Mouse (Mus musculus) adrenal gland (tissue): ENCODE results near the gene AC170998.1.
"Not testable (repeated sequence)": the region's sequence is repeated elsewhere in the genome, so short reads cannot be mapped to it uniquely, and the experiment has no call there.

Source experiments
- intact Hi-C: fragments of 180-260 bp; cut with DNase I; formaldehyde crosslinking; loops from one replicate; pipeline ENCODE4 v1.15.1; 2025

Gene AC170998.1

GRCm38 (mm10) chr17:28702646-28703045, 23.2 kb upstream of the AC170998.1 start:
- intact Hi-C loops, result no loop called here

DNA sequence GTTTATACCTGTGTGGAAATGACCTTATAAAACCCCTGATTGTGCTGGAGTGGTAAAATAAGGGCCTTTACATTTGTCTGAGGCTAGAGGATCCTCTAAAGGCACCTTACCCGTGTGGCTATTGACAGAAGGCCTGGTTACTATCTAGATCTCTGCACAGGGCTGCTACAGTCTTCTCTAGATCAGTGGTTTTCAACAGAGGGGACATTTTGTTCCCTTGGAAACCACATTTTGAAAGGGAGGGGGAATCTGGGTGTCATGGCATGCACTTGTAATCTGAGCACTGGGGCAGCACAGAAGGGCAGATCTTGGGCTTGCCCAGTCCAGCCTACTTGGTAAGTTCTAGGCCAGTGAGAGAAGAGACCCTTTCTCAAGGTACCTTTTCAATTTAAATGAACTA, 19.2 kb upstream of the AC170998.1 start:
- intact Hi-C loops, result no loop called here

DNA sequence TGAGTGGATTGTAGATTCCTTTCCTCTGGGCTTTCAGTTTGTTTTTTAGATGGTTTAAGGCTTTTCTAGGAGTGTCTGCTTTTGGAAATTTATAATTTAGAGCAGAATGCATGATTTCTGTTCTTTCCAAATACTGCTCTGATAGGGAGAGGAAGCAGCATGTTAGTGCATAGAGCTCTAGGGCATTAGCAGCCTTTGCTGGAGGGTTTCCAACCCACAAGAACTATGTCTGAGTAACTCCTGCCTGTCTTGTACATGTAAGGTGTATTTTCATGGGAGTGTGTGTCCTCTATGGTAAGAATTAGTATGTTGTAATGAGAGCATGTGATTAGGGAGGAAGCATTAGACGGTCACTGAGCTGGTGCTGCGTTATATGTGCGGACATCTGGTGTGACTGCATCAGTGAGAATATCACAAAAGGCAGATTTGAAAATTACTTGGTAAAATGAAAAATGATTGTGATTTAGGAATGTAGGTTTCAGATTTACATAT, 18.7 kb upstream of the AC170998.1 start:
- intact Hi-C loops, result no loop called here

- intact Hi-C loops, result no loop called here
Observed at GRCm38 (mm10) chr17:28707816-28708215, 18.1 kb upstream of the AC170998.1 start.

- intact Hi-C loops, result no loop called here
Observed at GRCm38 (mm10) chr17:28708989-28709388, 16.9 kb upstream of the AC170998.1 start.

DNA sequence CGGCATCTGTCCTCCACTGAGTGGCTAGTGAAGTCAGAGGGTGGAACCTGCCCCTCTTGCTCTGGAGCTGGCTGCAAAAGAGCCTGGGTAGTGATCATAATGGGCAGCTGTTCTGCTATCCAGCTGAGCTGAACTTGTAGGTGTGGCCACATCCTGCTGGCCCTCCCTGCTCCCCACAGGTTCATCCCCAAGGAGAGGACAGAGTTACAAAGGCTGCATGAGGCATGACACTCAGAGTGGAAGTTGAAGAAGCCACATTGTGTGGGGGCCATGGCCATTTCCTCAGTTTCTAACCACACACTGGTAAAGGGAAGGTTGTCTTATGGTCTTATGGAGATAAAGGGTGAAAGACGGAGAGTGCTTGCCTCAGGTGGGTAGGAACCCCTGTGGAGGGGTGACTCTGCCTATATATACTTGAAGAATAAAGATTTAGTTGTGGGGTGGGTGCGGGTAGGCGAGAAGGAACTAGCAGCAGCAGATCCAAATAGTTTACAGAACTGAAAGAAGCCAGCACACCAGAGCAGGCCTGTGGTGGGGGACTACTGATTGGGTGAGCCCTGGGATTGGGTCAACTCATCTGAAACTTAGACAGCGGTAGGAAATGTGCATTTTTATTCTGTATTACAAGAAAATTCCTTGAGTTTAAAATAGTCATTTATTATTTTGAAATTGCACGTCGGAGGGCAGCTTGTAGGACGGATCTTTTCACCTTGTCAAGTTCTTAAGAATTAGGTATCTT, 16.2 kb upstream of the AC170998.1 start:
- intact Hi-C loops, result no loop called here

DNA sequence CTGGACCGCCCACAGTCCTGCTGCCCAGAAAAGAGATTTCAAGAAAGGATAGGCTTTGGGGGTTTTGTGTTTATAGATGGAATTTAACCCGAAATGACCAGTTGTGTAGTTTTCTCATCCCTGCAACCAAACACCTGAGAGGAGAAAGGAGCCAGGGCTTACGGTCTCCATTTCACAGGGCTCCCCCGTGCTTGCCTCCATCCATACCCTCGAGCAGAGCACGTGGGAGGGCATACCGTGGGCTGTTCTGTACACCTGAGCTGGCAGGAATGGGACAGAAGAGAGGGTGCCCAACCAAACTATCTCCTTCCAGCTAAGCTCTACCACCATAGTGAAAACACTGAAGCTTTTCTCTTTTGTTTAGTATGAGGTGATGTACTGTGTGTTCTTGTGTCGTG, 15.6 kb upstream of the AC170998.1 start:
- intact Hi-C loops, result no loop called here

GRCm38 (mm10) chr17:28711237-28711636, 14.6 kb upstream of the AC170998.1 start:
- intact Hi-C loops, result no loop called here

- intact Hi-C loops, result no loop called here
Observed at GRCm38 (mm10) chr17:28712305-28712704, 13.6 kb upstream of the AC170998.1 start.

GRCm38 (mm10) chr17:28714006-28714405, 11.9 kb upstream of the AC170998.1 start:
- intact Hi-C loops, result no loop called here

DNA sequence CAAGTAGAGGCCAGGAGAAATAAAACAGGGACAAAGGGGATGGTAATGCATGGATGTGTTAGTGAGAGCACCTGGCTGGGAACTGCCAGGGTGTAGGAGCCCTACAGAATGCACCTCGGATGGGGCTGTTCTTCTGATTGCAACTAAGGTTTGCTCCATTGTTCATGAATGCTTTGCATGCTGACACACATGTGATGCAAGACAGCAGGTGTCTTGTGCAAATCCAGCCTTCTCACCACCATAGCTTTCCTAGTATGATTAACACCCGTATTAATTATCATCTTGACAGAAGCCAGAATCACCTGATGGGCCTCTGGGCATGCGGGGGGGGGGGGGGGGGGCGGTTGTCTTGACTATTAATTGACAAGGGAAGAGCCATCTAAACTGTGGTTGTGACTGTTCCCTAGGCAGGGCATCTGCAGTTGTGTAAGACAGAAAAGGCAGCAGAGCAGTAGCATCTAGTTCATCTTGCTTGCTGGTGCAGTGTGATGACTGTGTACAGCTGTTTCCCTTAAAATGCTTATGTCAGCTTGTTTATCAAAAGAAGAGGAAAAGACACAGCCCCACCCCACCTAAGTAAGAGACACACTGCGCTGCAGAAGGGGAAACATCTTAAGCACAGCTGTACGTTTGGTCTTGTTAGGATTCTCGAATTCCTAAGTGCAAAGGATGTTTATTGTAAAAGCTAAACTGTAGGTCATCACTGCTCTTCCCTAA, 9.9 kb upstream of the AC170998.1 start:
- intact Hi-C loops, result no loop called here

DNA sequence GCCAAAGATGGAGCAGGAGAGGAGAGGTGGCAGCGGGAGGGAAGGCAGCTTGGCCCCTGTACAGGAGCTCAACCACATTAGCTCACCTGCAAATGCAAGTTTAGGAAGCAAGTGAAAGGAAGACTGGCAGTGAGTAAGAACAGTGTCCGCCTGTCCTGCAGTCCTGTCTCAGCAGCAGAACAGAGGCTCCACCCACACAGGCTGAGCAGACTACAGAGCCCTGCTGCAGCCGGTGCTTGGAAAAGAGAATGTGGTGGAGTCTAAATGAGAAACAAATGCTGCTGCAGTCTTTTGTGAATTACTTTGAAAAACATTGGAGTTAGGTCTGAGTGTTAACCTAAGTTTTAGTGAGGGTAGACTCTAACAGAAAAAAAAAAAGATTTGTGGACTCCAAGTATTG, 8.3 kb upstream of the AC170998.1 start:
- intact Hi-C loops, result no loop called here

DNA sequence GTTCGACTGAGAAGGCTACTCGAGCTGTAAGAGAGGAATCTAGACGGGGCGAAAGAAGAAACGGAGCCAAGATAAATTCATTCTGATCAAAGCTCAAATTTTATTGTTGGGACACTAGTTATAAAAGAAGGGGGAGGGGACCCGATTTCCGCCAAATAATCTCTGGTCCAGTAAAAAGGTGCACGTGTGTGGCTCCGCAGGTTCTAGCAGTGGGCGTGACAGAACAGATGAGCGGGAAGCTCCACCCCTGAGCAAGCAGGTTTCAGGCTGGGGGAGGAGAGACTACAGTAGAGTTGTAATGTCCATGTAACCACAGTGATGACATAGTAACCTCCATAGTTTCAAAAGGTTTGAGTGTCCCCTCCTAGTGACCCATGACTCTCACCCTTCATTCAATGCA, 1.6 kb downstream of the AC170998.1 start:
- intact Hi-C loops, result not testable (repeated sequence)

- intact Hi-C loops, result no loop called here
Observed at GRCm38 (mm10) chr17:28735317-28736105, 9.6 kb downstream of the AC170998.1 start.

DNA sequence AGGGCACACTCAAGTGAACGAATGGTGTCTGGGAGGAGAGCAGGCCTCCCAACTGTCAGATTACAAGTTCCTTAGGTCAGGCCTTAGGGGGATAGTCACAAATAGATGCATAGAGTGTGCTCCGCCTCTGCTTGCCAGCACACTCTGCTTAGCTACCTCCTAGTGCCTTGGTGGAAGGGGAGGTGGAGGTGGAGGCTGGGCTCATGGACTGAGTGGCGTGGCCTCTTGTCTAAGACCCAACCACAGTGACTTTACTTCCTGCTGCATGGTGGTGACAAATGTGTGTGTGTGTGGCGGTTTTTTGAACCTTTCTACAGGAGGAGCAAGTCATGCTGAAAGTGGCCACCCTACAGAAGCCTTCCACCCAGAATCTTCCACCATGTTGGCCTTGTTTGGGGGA, 10.6 kb downstream of the AC170998.1 start:
- intact Hi-C loops, result no loop called here

- intact Hi-C loops, result no loop called here
Observed at GRCm38 (mm10) chr17:28737973-28738372, 12.1 kb downstream of the AC170998.1 start.

DNA sequence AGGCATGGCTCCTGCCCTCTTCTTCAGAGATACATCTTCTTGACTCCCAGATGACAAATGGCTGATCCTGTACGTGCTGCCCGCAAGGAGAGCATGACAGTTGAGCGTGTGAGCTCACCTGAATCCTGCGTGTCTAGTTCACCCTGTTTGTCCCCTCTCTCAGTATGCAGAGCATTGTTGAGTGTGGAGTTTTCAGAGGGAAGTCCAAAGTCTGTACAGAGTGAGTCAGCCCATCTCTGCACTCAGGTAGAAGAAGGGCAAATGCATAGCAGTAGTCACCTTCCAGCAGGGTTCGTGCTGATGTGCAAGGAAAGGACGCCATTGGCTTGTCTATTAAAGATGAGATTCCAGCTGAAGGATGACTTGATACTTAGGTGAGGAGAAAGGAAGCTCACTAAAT, 13.4 kb downstream of the AC170998.1 start:
- intact Hi-C loops, result no loop called here

DNA sequence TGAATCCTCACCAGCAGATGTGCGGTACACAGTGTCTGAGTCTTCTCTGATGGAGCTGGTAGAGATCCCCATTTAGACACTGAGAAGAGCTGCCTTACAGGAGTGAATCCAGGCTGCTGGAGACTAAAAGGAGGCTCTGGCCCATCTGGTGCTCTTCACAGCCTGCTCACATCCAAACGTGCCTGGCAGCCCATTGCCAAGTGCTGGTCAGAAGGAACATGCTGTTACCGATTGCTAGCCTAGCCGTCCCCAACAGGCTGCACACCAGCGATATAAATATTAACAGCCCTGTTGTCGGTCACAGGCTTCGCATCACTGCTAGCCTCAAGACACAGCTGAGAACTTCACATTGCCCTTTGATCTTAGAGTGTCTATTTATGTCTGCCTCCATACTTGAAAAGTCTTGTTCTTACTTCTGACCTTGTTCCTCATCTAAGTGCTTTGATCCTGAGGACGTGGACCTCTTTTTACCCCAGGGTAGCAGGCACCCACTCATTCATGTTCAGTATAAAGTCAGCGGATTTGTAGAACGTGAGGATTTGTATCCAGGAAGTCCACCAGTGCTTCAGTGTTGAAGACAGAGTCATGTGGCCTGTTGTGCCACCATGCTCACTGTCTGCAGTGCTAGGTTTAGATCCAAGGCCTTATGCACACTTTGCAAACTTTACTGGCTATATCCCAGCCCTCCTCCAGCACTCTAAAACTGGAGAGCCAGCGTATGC, 17.4 kb downstream of the AC170998.1 start:
- intact Hi-C loops, result loop anchor here (5.0 kb wide), 1 partner anchor 46 kb away; no protein-coding TSS in a partner anchor

DNA sequence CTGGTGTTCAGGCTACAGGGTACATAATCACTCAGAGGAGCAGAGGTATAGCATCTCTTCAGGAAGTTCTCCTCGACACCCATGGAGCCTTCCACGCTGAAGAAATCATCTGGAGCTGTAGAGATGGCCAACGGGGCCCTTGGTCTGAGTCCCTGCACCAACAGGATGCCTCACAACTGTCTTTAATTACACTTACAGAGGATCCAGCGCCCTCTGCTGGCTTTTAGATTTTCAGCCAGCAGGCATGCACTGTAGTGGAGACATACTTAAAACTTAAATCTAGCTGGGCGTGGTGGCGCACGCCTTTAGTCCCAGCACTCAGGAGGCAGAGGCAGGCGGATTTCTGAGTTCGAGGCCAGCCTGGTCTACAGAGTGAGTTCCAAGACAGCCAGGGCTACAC, 18.0 kb downstream of the AC170998.1 start:
- intact Hi-C loops, result loop anchor here (5.0 kb wide), 1 partner anchor 47 kb away; no protein-coding TSS in a partner anchor

GRCm38 (mm10) chr17:28745773-28746172, 19.9 kb downstream of the AC170998.1 start:
- intact Hi-C loops, result no loop called here

GRCm38 (mm10) chr17:28748001-28748400, 22.1 kb downstream of the AC170998.1 start:
- intact Hi-C loops, result no loop called here
